In the genomic region with DNA sequence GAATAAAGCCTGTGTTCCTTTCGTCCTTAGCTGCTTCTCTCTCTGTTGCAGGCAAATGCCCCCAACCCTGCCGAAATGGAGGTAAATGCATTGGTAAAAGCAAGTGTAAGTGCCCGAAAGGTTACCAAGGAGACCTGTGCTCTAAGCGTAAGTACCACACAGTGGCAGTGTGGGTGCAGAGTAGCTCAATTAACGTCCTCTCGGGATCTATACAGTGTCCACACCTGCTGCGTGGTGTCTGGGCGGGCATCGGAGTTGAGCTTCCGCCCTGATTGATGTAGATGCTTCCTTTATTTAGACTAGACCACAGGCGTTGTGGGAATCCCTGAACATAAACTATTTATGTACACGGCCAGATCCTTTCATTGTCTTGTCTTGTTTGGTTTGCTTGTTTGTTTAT, we compare ENCODE assay signal across 14 mouse cellular contexts.
DNase-seq lines count a peak whose midpoint lies in the region; ATAC-seq and TF ChIP-seq lines count a peak whose summit lies in the region.
"Had no signal": no experiment of that assay in that cellular context is flagged by ENCODE, and none has a peak within 500 bp of the region (broad histone marks: within the 10 kb centered on the region; RNA-seq: fewer than 3 reads in every experiment).

No protein-coding gene starts in this region.

- no peak overlapping the region for H3K27ac ChIP-seq in forebrain, embryonic 14.5 days (ENCODE audit: low read depth, low read length)
- H3K27ac ChIP-seq in forebrain, embryonic 10.5 days = no peak overlapping the region
- no peak overlapping the region for H3K27ac ChIP-seq in liver, adult 2 months (replicated peaks; ENCODE audit: insufficient read depth, low read depth, low read length)
- H3K27ac ChIP-seq in liver, embryonic 12.5 days = no peak overlapping the region
- no peak overlapping the region for H3K27ac ChIP-seq in lung, embryonic 16.5 days (ENCODE audit: low read length)
- H3K27ac ChIP-seq: forebrain, embryonic 15.5 days; liver, embryonic 15.5 days had no signal

- no peaks in the 10 kb centered on the region for H3K36me3 ChIP-seq in forebrain, embryonic 14.5 days (ENCODE audit: control insufficient read depth, insufficient read depth, low read length)
- no peaks in the 10 kb centered on the region for H3K36me3 ChIP-seq in forebrain, embryonic 10.5 days (replicated peaks)
- H3K36me3 ChIP-seq in liver, adult 2 months (ENCODE audit: control insufficient read depth, insufficient read depth, low read length) = no peaks in the 10 kb centered on the region
- H3K36me3 ChIP-seq in liver, embryonic 12.5 days = no peaks in the 10 kb centered on the region
- no peaks in the 10 kb centered on the region for H3K36me3 ChIP-seq in lung, embryonic 16.5 days (ENCODE audit: control insufficient read depth, insufficient read depth, low read length)
- H3K36me3 ChIP-seq: forebrain, embryonic 15.5 days; liver, embryonic 15.5 days had no signal

- WGBS in forebrain, embryonic 14.5 days = 49% methylated on average over 12 of the region's 12 CpGs
- 75% methylated on average over 12 of the region's 12 CpGs for WGBS in forebrain, embryonic 10.5 days
- 51% methylated on average over 12 of the region's 12 CpGs for WGBS in liver, adult 2 months
- WGBS in liver, embryonic 12.5 days (ENCODE audit: insufficient replicate concordance) = 63% methylated on average over 12 of the region's 12 CpGs
- WGBS in lung, embryonic 16.5 days = 19% methylated on average over 12 of the region's 12 CpGs

- no peaks in the 10 kb centered on the region for H3K4me1 ChIP-seq in forebrain, embryonic 14.5 days (ENCODE audit: control insufficient read depth, insufficient read depth, low read length)
- peaks cover 6% of the 10 kb centered on the region; the same call in 1 of the 2 replicates for H3K4me1 ChIP-seq in forebrain, embryonic 10.5 days
- no peaks in the 10 kb centered on the region for H3K4me1 ChIP-seq in liver, adult 2 months (ENCODE audit: control insufficient read depth, insufficient read depth, low read length)
- H3K4me1 ChIP-seq in liver, embryonic 12.5 days = no peaks in the 10 kb centered on the region
- peaks cover 3% of the 10 kb centered on the region for H3K4me1 ChIP-seq in lung, embryonic 16.5 days (replicated peaks; ENCODE audit: control insufficient read depth, insufficient read depth, low read length)
- H3K4me1 ChIP-seq: forebrain, embryonic 15.5 days; liver, embryonic 15.5 days had no signal

- H3K4me2 ChIP-seq in forebrain, embryonic 14.5 days (ENCODE audit: low read length) = no peak overlapping the region
- no peak overlapping the region for H3K4me2 ChIP-seq in liver, embryonic 12.5 days
- H3K4me2 ChIP-seq in lung, embryonic 16.5 days (ENCODE audit: low read depth, low read length) = peak overlapping the region; percentile 13
- H3K4me2 ChIP-seq: forebrain, embryonic 15.5 days; liver, embryonic 15.5 days had no signal

- H3K9me3 ChIP-seq in forebrain, embryonic 14.5 days (replicated peaks; ENCODE audit: control insufficient read depth, low read length) = no peaks in the 10 kb centered on the region
- H3K9me3 ChIP-seq in forebrain, embryonic 10.5 days = no peaks in the 10 kb centered on the region
- H3K9me3 ChIP-seq in liver, embryonic 12.5 days (replicated peaks) = no peaks in the 10 kb centered on the region
- no peaks in the 10 kb centered on the region for H3K9me3 ChIP-seq in lung, embryonic 16.5 days (ENCODE audit: control insufficient read depth, low read length)
- H3K9me3 ChIP-seq: forebrain, embryonic 15.5 days; liver, embryonic 15.5 days had no signal

- H3K27me3 ChIP-seq in forebrain, embryonic 14.5 days (replicated peaks; ENCODE audit: control insufficient read depth, insufficient read depth, low read length) = no peaks in the 10 kb centered on the region
- H3K27me3 ChIP-seq in forebrain, embryonic 10.5 days (ENCODE audit: poor library complexity, severe bottlenecking) = peaks cover 25% of the 10 kb centered on the region
- no peaks in the 10 kb centered on the region for H3K27me3 ChIP-seq in liver, adult 2 months (ENCODE audit: control insufficient read depth, insufficient read depth, low read length)
- H3K27me3 ChIP-seq in liver, embryonic 12.5 days (replicated peaks) = no peaks in the 10 kb centered on the region; the same call in 1 of the 2 replicates
- no peaks in the 10 kb centered on the region for H3K27me3 ChIP-seq in lung, embryonic 16.5 days (ENCODE audit: control insufficient read depth, insufficient read depth, low read depth, low read length)
- H3K27me3 ChIP-seq: forebrain, embryonic 15.5 days; liver, embryonic 15.5 days had no signal

- DNase-seq in forebrain, embryonic 14.5 days (ENCODE audit: low spot score) = peak; percentile 32
- DNase-seq in forebrain, embryonic 10.5 days (ENCODE audit: extremely low spot score, low spot score) = no peak
- DNase-seq in liver, adult 2 months (ENCODE audit: extremely low read depth, low read depth, low spot score) = peak; percentile 21
- peak; percentile 48 for DNase-seq in retina, postnatal 1 day
- DNase-seq in MN1 (ENCODE audit: low spot score) = no peak
- DNase-seq in kidney, adult 11 months = no peak
- DNase-seq: adrenal gland, postnatal 14 days; cerebellum, adult 18-20 months; heart, adult 18-20 months; kidney, adult 9 months had no signal

- TF ChIP-seq POLR2A in liver, adult 2 months (IDR thresholded peaks at IDR 0.05; ENCODE audit: extremely low read depth, insufficient read depth, low read length) = no peak

- H3K79me2 ChIP-seq in liver, adult 2 months (ENCODE audit: control insufficient read depth, insufficient read depth, low read length) = no peaks in the 10 kb centered on the region

- no peak overlapping the region for H3K9ac ChIP-seq in forebrain, embryonic 14.5 days (ENCODE audit: low read length)
- H3K9ac ChIP-seq in liver, adult 2 months (ENCODE audit: low read depth, low read length) = no peak overlapping the region
- no peak overlapping the region for H3K9ac ChIP-seq in liver, embryonic 12.5 days
- no peak overlapping the region for H3K9ac ChIP-seq in lung, embryonic 16.5 days (ENCODE audit: low read length)
- H3K9ac ChIP-seq: forebrain, embryonic 15.5 days; liver, embryonic 15.5 days had no signal

- no peak for ATAC-seq in forebrain, embryonic 14.5 days
- ATAC-seq in liver, embryonic 12.5 days = no peak
- ATAC-seq in lung, embryonic 16.5 days (ENCODE audit: low read depth) = no peak
- ATAC-seq: forebrain, embryonic 15.5 days had no signal

- TF ChIP-seq CTCF in liver, adult 2 months (IDR thresholded peaks at IDR 0.05; ENCODE audit: low read depth, low read length) = peak; percentile 31

- H3K4me3 ChIP-seq in forebrain, embryonic 14.5 days (ENCODE audit: low read depth, low read length) = no peak overlapping the region
- no peak overlapping the region for H3K4me3 ChIP-seq in forebrain, embryonic 10.5 days
- H3K4me3 ChIP-seq in liver, adult 2 months (ENCODE audit: insufficient read depth, low read depth, low read length) = no peak overlapping the region
- no peak overlapping the region for H3K4me3 ChIP-seq in liver, embryonic 12.5 days
- H3K4me3 ChIP-seq in lung, embryonic 16.5 days (ENCODE audit: low read length) = peak overlapping the region; percentile 5; the same call in 1 of the 2 replicates
- H3K4me3 ChIP-seq: forebrain, embryonic 15.5 days; liver, embryonic 15.5 days had no signal

Comparison
In these comparisons a context has a peak if more than half of its experiments do, and no peak if none do; other contexts are left out.
1. DNase-seq: peak in forebrain, embryonic 14.5 days (single experiment), liver, adult 2 months (single experiment) and retina, postnatal 1 day (single experiment); none in forebrain, embryonic 10.5 days (single experiment), MN1 (single experiment) and kidney, adult 11 months (single experiment).